Mouse (Mus musculus) embryonic fibroblast, embryonic 13.5 days (primary cell): ENCODE data around the gene Tfpt.

Experiments
- CTCF ChIP-seq: IDR thresholded peaks from 2 replicates; pipeline ENCODE4 v1.5.1; 2011; ENCODE audit warnings: mild to moderate bottlenecking, control low read depth, low read length, moderate library complexity, borderline replicate concordance; ENCODE audit not compliant: insufficient read depth
- POLR2A ChIP-seq: IDR thresholded peaks from 2 replicates; pipeline ENCODE4 v1.6.1; 2011; ENCODE audit warnings: low read depth, mild to moderate bottlenecking, control low read depth, low read length, moderate library complexity

DNA sequence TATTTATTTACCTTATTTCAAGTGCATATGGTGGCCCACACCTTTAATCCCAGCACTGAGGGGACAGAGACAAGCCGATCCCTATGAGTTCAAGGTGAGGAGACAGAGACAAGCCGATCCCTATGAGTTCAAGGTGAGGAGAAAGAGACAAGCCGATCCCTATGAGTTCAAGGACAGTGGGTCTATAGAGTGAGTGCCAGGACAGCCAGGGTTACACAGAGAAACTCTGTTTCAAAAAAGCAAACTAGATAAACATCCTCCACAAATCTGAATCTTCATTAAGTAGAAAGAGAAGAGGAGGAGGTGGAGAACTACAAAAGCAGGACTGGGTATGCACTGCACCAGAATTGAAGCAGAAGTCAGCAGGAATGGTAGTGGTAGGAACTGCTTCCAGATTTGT lies 21.1 kb downstream of the Tfpt start:
- TF ChIP-seq POLR2A (no peak), CTCF (no peak)
